Mouse (Mus musculus) left cerebral cortex, adult 2 months (tissue): ENCODE data around the gene Fam102a. TPM values are rescaled to one million over a fixed set of nuclear protein-coding genes. Genes with fewer than 3 reads are reported as not detected.
A peak's percentile ranks its signal among the peaks of the same experiment; 100 is the strongest.

ENCODE experiments used
- DNase-seq, 2 experiments: peaks; one replicate each; pipeline ENCODE4 v3.0.0; 2021 to 2022; ENCODE audit warnings: low spot score in 2 of 2, mixed read lengths in 1 of 2; ENCODE audit errors: extremely low spot score in 1 of 2
- H3K27ac ChIP-seq: fragments of 200-600 bp; 2 replicates; pipeline ENCODE4 v1.8.1; 2022
- H3K4me3 ChIP-seq: fragments of 200-600 bp; 2 replicates; pipeline ENCODE4 v1.8.1; 2022
- CTCF ChIP-seq: fragments of 200-600 bp; IDR thresholded peaks from 2 replicates; pipeline ENCODE4 v1.8.1; 2022; ENCODE audit warnings: antibody characterized with exemption, mild to moderate bottlenecking, moderate library complexity
- intact Hi-C: fragments of 180-260 bp; cut with DNase I; formaldehyde crosslinking; loops from one replicate; pipeline ENCODE4 v1.15.1; 2025
- total RNA-seq, 2 experiments: library from RNA; stranded (reverse); gene quantifications; 2 replicates each; pipeline ENCODE4 v1.2.3; 2021

The Fam102a gene
- total RNA-seq, 2 experiments from 2014 or later, result 61.1 to 64.8 TPM

DNA sequence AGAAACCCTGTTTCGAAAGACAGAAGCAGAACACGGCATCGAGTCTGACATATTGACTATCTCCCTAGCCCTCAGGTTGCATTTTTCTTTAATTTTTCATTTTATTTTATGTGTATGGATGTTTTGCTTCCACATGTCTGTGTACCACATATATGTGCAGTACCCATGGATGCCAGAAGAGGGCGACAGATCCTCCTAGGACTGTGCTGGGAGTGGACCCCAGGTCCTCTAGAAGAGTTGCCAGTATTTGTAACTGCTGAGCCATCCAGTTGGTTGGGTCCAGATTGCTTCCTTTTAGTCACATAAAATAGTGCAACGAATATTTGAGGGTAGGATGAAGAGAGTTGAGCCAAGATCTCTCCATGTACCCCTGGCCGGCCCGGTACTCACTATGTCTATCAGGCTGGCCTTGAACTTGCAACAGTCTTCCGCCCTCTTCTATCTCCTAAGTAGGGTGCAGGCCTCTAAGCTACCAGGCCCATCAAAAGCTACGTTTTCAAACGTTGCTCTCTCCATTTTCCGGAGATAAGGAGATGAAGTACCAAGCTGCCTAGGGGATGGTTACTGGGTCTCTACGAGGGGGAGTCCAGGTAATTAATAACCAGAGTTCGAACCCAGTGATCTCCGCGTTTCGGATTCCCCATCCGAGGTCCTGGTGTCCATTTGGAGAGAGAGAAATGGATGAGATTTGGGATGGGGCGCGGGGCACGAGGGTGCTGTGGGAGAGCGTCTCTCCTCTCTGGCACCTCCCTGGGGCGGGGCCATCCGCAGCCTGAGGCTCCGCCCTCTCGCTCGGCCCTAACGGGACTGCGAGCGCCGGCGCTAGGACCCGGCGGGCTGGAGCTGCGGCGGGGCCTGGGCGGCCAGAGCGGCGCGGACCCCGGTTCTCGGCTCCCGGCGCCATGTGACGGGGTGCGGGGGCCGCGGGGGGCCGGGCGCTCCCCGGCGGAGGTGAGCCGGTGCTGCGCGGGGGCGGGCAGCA lies 71.3 kb downstream of the Fam102a start:
- peak; percentile 85 to 86 for DNase-seq
- peak overlapping the region; percentile 74 for H3K4me3 ChIP-seq
- peak; percentile 64 for TF ChIP-seq CTCF
- intact Hi-C loops, result no loop called here
- peak overlapping the region; percentile 97 for H3K27ac ChIP-seq

DNA sequence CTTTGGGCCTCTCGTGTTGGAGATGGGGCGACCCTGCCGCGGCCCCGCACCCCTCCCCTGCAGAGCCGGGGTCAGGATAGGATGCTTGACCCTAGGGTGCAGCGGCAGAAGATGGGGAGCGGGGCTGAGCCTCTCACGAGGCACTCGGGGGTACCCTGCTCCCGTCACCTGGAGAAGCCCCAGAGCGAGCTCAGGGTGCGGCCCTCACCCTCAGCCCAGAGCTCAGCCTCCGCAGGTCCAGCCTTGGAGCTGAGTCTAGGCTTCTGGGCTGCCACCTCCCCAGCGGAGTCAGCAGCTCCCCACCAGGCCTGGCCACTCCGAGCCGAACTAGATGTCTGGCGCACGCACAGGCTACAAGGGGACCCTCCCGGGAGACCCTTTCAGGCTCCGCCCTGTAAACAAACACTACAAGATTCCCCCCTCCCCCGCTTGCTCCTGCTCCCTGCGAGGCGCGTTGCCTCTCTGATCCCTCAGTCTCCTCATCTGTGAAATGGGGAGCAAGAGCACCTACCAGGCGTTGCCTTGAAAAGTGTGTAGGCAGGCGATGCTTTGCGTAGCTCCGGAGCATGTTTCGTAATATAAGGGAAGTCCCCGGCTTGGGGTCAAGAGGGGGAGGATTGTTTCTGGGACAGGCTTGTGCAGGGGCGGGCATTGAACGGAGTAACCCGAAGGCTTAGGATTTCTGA lies 72.3 kb downstream of the Fam102a start:
- Histone ChIP-seq H3K27ac (peak overlapping the region; percentile 97), H3K4me3 (peak overlapping the region; percentile 74)
- peak in 1 of 2 experiments; percentile 37 for DNase-seq
- intact Hi-C loops, result no loop called here
- TF ChIP-seq CTCF, result no peak

DNA sequence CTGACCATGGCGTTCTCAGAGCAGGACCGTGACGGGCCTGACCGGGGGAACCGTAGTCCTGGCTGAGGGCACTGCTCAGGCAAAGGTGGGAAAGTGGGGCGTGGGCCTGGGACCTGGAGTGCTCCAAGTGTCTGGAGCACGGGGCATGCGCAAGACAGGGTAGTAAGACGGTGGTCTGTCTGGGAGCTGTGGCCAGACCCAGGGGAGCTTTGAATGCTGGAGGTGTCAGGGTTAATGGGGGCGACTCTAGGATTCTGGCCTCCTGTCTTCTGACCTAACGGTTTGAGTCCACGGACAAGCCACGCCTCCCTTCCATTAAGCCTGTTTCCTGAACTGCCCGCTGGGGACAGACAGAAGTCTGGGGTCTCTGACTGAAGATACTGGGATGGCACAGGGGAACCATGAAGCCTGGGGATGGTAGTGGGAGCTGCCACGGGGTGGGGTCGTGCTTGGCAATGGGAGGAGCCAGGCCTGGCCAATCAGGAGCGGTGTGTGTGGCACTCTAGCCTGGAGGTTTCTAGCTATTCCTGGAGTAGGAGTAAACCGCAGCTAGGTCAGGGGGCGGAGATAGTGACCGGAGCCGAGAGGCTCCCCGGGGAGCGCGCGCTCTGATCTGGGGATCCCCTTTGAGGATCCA lies 73.1 kb downstream of the Fam102a start:
- intact Hi-C loops, result no loop called here
- TF ChIP-seq CTCF, result peak; percentile 3
- Histone ChIP-seq H3K4me3 (peak overlapping the region; percentile 74), H3K27ac (peak overlapping the region; percentile 97)
- DNase-seq, result peak in 1 of 2 experiments; percentile 41

DNA sequence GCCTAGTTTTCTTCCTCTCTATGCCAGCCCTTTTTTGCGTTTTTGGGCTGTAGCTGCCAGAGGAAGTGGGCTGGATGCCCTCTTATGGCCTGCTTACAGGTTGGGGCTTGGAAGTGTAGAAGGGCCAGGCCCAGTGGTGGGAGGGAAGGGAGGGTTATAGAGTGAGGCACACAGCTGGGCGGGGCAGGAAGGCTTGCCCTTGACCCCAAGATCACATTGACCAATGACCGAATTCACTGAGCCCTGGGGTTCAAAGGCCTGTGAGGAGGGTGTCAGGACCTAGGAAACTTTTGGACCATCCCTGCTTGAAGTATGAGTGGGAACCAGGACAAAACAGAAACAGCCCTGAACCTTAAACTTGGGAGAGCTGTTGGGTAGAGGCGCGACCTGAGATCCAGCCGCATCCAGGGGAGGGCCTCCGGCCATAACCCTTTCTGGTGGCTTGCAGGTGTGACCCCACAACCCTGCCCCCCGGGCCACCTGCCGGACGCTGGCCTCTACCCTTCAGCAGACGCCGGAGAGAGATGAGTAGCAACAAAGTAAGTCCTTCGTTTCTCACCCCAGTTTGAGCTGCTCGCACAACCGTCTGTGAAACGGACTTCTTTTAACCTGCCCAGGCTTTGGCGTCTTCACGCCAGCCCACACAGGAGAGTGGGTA lies 73.8 kb downstream of the Fam102a start:
- Histone ChIP-seq H3K27ac (peak overlapping the region; percentile 97), H3K4me3 (peak overlapping the region; percentile 74)
- intact Hi-C loops, result no loop called here
- no peak for DNase-seq
- no peak for TF ChIP-seq CTCF

DNA sequence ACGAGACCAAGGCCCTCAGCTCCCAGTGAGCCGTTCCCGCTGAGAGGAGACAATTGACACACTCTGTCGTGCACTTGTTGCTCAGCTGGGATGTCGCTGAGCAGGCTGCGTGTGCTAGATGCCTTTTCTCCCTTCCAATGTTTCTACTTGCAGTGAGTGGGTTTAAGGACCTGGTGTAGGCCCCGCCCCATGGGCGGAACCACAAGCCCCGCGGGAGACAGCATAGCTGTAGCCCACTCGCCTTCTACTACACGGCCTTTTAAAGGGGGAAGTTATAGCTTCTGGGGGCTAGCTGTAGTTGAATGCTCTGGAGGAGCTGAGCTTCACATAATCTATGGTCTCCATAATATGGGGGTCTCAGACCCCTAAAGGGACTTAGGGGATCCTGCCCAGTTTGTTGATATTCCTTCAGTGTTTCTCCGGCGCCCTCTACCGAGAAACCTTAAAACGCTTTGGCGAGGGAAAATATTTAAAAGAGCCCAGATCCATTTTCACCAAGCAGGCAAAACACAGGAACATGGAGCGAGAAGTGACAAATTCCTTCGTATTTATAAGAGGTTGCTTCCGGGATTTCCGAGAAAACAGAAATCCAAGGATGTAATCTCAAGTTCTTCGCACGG lies 75.6 kb downstream of the Fam102a start:
- peak overlapping the region; percentile 26 for H3K4me3 ChIP-seq
- H3K27ac ChIP-seq, result no peak overlapping the region
- TF ChIP-seq CTCF, result peak; percentile 67
- intact Hi-C loops, result loop anchor here (5.0 kb wide), 1 partner anchor 33 kb away; the partner anchor contains the start of gene 9430097D07Rik
- DNase-seq, result peak in 1 of 2 experiments; percentile 38

GRCm38 (mm10) chr2:32612274-32612673 lies 77.1 kb downstream of the Fam102a start:
- no peak for DNase-seq
- no peak for TF ChIP-seq CTCF
- intact Hi-C loops, result loop anchor here (5.0 kb wide), 1 partner anchor 35 kb away; the partner anchor contains the start of gene 9430097D07Rik
- Histone ChIP-seq H3K4me3 (no peak overlapping the region), H3K27ac (no peak overlapping the region)

GRCm38 (mm10) chr2:32617109-32617508 lies 82.0 kb downstream of the Fam102a start:
- H3K4me3 ChIP-seq, result no peak overlapping the region
- DNase-seq, result no peak
- intact Hi-C loops, result no loop called here
- TF ChIP-seq CTCF, result no peak
- no peak overlapping the region for H3K27ac ChIP-seq

DNA sequence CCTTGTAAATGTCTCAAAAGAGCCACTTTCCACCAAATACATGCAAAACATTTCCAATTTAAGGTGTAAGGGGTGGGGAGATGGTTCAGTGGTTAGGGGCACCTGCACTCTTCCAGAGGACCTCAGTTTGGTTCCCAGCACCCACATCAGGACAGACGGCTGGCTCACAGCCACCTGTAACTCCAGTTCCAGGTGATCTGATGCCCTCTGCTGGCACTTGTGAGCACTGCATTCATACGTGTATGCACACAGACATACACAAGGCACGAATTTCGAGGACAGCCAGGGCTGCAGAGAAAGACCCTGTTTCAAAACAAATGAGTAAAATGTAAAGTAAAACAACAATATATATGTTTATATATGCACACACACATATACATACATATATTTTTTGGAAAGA lies 82.5 kb downstream of the Fam102a start:
- Histone ChIP-seq H3K4me3 (no peak overlapping the region), H3K27ac (no peak overlapping the region)
- TF ChIP-seq CTCF, result peak; percentile 39
- intact Hi-C loops, result no loop called here
- DNase-seq, result no peak

- no peak overlapping the region for H3K4me3 ChIP-seq
- no peak for TF ChIP-seq CTCF
- intact Hi-C loops, result no loop called here
- no peak overlapping the region for H3K27ac ChIP-seq
- no peak for DNase-seq
These were observed 82.9 kb downstream of the Fam102a start for GRCm38 (mm10) chr2:32618051-32618450.

Other genes with a start within 250 kb of the Fam102a start
- 10 to 100 TPM; 83.2 to 86.4 TPM for gene Golga2, start 247.9 kb upstream of the Fam102a start, total RNA-seq
- gene Swi5, start 247.3 kb upstream of the Fam102a start, total RNA-seq, result 100 to 1,000 TPM; 186 to 193 TPM
- gene Ciz1, start 183.0 kb upstream of the Fam102a start, total RNA-seq, result 10 to 100 TPM; 89.7 to 90.1 TPM
- 1,000 to 10,000 TPM; 1,259 to 1,310 TPM for gene Dnm1, start 182.0 kb upstream of the Fam102a start, total RNA-seq
- gene 1110008P14Rik, start 153.4 kb upstream of the Fam102a start, total RNA-seq, result 100 to 1,000 TPM; 341 to 349 TPM
- 10 to 100 TPM in 1 of 2 experiments, under 1 TPM in 1; 0.44 to 19.4 TPM for gene Lcn2, start 147.1 kb upstream of the Fam102a start, total RNA-seq
- 10 to 100 TPM; 47.2 to 47.8 TPM for gene Ptges2, start 139.4 kb upstream of the Fam102a start, total RNA-seq
- 1 to 10 TPM; 3.3 to 3.7 TPM for gene Naif1, start 84.9 kb upstream of the Fam102a start, total RNA-seq
- gene Slc25a25, start 83.9 kb upstream of the Fam102a start, total RNA-seq, result 10 to 100 TPM; 65.2 to 79.1 TPM
- 10 to 100 TPM; 79.4 to 82.6 TPM for gene Dpm2, start 35.5 kb downstream of the Fam102a start, total RNA-seq
- 10 to 100 TPM; 10.1 to 14.1 TPM for gene Pip5kl1, start 39.5 kb downstream of the Fam102a start, total RNA-seq
- 1 to 10 TPM in 1 of 2 experiments, under 1 TPM in 1; 0.75 to 1.1 TPM for gene 9430097D07Rik, start 40.4 kb downstream of the Fam102a start, total RNA-seq
- gene St6galnac4, start 51.8 kb downstream of the Fam102a start, total RNA-seq, result 10 to 100 TPM; 37.2 to 38.0 TPM
- 100 to 1,000 TPM; 122 to 133 TPM for gene St6galnac6, start 64.4 kb downstream of the Fam102a start, total RNA-seq
- 100 to 1,000 TPM; 140 to 153 TPM for gene Ak1, start 86.4 kb downstream of the Fam102a start, total RNA-seq
- gene Eng, start 111.3 kb downstream of the Fam102a start, total RNA-seq, result 10 to 100 TPM; 22.2 to 23.0 TPM
- 10 to 100 TPM in 1 of 2 experiments, 1 to 10 TPM in 1; 9.4 to 10.5 TPM for gene Fpgs, start 168.8 kb downstream of the Fam102a start, total RNA-seq
- 100 to 1,000 TPM; 129 to 134 TPM for gene Cdk9, start 177.7 kb downstream of the Fam102a start, total RNA-seq
- gene Sh2d3c, start 185.7 kb downstream of the Fam102a start, total RNA-seq, result 10 to 100 TPM; 31.1 to 42.5 TPM
- gene 6330409D20Rik, start 205.7 kb downstream of the Fam102a start, total RNA-seq, result 1 to 10 TPM; 1.6 to 2.2 TPM
- 10 to 100 TPM; 30.4 to 30.7 TPM for gene Tor2a, start 221.9 kb downstream of the Fam102a start, total RNA-seq
- gene Ttc16, start 240.3 kb downstream of the Fam102a start, total RNA-seq, result under 1 TPM; 0.40 to 0.52 TPM
- gene Ptrh1, start 240.5 kb downstream of the Fam102a start, total RNA-seq, result 1 to 10 TPM; 7.9 to 9.3 TPM
- gene Cfap157, start 249.1 kb downstream of the Fam102a start, total RNA-seq, result under 1 TPM; 0.20 to 0.61 TPM